Mouse (Mus musculus): ENCODE measurements around the gene Sh3glb2. TPM values are rescaled to one million over a fixed set of nuclear protein-coding genes. Genes with fewer than 3 reads are reported as not detected.

The Sh3glb2 gene
- polyA plus RNA-seq, 1 experiment from 2014 or later: 97.3 TPM

DNA sequence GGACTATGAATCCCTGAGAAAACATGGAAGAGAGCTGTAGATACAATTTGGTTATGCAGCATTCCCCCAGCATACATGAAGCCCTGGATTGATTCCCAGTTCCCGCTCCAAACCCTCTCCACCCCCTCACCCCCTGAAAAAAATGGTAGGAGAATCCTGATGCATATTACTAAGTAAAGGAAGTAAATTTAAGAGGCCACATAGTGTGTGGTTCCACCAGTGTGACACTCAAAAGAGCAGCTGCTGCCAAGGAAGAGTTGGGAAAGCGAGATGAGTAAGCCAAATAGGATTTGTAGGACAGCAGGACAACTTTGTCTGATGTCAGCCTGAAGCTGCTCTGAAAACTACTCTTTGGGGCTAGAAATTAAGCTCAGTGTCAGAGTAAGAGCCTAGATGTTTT is 47.7 kb downstream of the Sh3glb2 start:
- Histone ChIP-seq H3K4me3 (ENCODE audit: control insufficient read depth in 1 of 2, insufficient read depth in 1 of 2, low read depth in 1 of 2, low read length in 2 of 2) (no peak overlapping the region), H3K36me3 (ENCODE audit: control insufficient read depth, insufficient read depth, low read length) (peaks cover 97% of the 10 kb centered on the region), H3K9me3 (ENCODE audit: control insufficient read depth, low read length) (no peaks in the 10 kb centered on the region), H3K9ac (ENCODE audit: low read length) (no peak overlapping the region), H3K4me1 (ENCODE audit: control insufficient read depth in 2 of 2, insufficient read depth in 2 of 2, low read length in 2 of 2) (no peaks in the 10 kb centered on the region), H3K27ac (replicated peaks in 1 of 2; ENCODE audit: control insufficient read depth in 1 of 2, insufficient read depth in 1 of 2, low read depth in 2 of 2, low read length in 2 of 2) (no peak overlapping the region), H3K4me2 (ENCODE audit: low read length) (no peak overlapping the region), H3K27me3 (ENCODE audit: control insufficient read depth, insufficient read depth, low read length) (no peaks in the 10 kb centered on the region)
- ATAC-seq (ENCODE audit: insufficient number of reproducible peaks, insufficient read depth, low FRiP score, low read depth): no peak
- 91% methylated on average over 2 of the region's 2 CpGs for WGBS

DNA sequence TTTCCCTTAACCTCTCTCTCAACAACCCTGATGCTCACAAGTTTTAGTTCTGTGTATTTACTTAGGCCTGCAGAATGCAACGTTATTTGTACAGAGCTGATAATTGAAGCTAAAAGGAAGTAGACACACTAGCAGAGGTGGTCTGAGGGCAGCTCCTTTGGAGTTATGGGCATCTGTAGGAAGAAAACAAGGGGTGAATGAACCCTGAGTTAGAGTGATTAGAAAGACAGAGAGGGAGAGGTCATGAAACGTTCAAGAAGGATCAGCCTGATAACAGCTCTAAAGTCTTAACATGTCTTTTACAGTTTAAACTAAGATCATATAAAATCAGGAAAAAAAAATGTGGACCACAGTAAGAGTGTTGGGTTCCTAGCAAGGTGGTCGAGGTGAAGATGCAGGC is 49.8 kb downstream of the Sh3glb2 start:
- WGBS: 86% methylated on average over 3 of the region's 3 CpGs
- Histone ChIP-seq H3K4me2 (ENCODE audit: low read length) (no peak overlapping the region), H3K9me3 (ENCODE audit: control insufficient read depth, low read length) (no peaks in the 10 kb centered on the region), H3K4me1 (ENCODE audit: control insufficient read depth in 2 of 2, insufficient read depth in 2 of 2, low read length in 2 of 2) (no peaks in the 10 kb centered on the region), H3K36me3 (ENCODE audit: control insufficient read depth, insufficient read depth, low read length) (peaks cover 97% of the 10 kb centered on the region), H3K9ac (ENCODE audit: low read length) (no peak overlapping the region), H3K27ac (replicated peaks in 1 of 2; ENCODE audit: control insufficient read depth in 1 of 2, insufficient read depth in 1 of 2, low read depth in 2 of 2, low read length in 2 of 2) (no peak overlapping the region), H3K4me3 (ENCODE audit: control insufficient read depth in 1 of 2, insufficient read depth in 1 of 2, low read depth in 1 of 2, low read length in 2 of 2) (no peak overlapping the region), H3K27me3 (ENCODE audit: control insufficient read depth, insufficient read depth, low read length) (no peaks in the 10 kb centered on the region)
- no peak for ATAC-seq (ENCODE audit: insufficient number of reproducible peaks, insufficient read depth, low FRiP score, low read depth)

- Histone ChIP-seq H3K4me1 (ENCODE audit: control insufficient read depth in 2 of 2, insufficient read depth in 2 of 2, low read length in 2 of 2) (no peaks in the 10 kb centered on the region), H3K4me2 (ENCODE audit: low read length) (no peak overlapping the region), H3K27me3 (ENCODE audit: control insufficient read depth, insufficient read depth, low read length) (no peaks in the 10 kb centered on the region), H3K36me3 (ENCODE audit: control insufficient read depth, insufficient read depth, low read length) (peaks cover 100% of the 10 kb centered on the region), H3K9ac (ENCODE audit: low read length) (no peak overlapping the region), H3K4me3 (ENCODE audit: control insufficient read depth in 1 of 2, insufficient read depth in 1 of 2, low read depth in 1 of 2, low read length in 2 of 2) (no peak overlapping the region), H3K27ac (replicated peaks in 1 of 2; ENCODE audit: control insufficient read depth in 1 of 2, insufficient read depth in 1 of 2, low read depth in 2 of 2, low read length in 2 of 2) (no peak overlapping the region), H3K9me3 (ENCODE audit: control insufficient read depth, low read length) (no peaks in the 10 kb centered on the region)
- ATAC-seq (ENCODE audit: insufficient number of reproducible peaks, insufficient read depth, low FRiP score, low read depth): no peak
- 93% methylated on average over 7 of the region's 7 CpGs for WGBS
Observed at GRCm38 (mm10) chr2:30306087-30306486, 53.0 kb downstream of the Sh3glb2 start.

DNA sequence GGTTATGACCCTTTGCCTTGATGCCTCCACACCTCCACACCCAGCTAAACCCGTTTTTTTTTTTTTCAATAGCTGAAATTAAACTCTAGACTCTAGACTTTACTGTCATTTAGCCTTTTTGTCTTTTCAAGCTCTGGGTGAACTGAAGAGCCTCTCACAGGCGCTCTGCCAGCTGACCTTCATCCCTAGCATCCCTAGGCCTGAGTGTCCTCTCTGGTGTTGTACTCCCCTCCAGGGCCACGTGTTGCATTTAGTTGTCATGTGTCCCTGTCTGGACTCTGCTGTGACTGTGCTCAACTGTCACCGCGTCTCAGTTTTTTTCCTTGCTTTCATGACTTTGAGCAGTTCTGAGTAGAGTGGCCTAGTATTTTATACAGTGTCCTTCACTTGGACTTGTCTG is 59.2 kb downstream of the Sh3glb2 start:
- no peak overlapping the region for H3K27ac ChIP-seq (replicated peaks in 1 of 2; ENCODE audit: control insufficient read depth in 1 of 2, insufficient read depth in 1 of 2, low read depth in 2 of 2, low read length in 2 of 2)
- no peak overlapping the region for H3K4me2 ChIP-seq (ENCODE audit: low read length)
- H3K9me3 ChIP-seq (ENCODE audit: control insufficient read depth, low read length): no peaks in the 10 kb centered on the region
- H3K27me3 ChIP-seq (ENCODE audit: control insufficient read depth, insufficient read depth, low read length): no peaks in the 10 kb centered on the region
- no peak for ATAC-seq (ENCODE audit: insufficient number of reproducible peaks, insufficient read depth, low FRiP score, low read depth)
- no peak overlapping the region for H3K9ac ChIP-seq (ENCODE audit: low read length)
- 86% methylated on average over 5 of the region's 5 CpGs for WGBS
- H3K36me3 ChIP-seq (ENCODE audit: control insufficient read depth, insufficient read depth, low read length): peaks cover 83% of the 10 kb centered on the region
- H3K4me3 ChIP-seq (ENCODE audit: control insufficient read depth in 1 of 2, insufficient read depth in 1 of 2, low read depth in 1 of 2, low read length in 2 of 2): no peak overlapping the region
- H3K4me1 ChIP-seq (ENCODE audit: control insufficient read depth in 2 of 2, insufficient read depth in 2 of 2, low read length in 2 of 2): no peaks in the 10 kb centered on the region

GRCm38 (mm10) chr2:30299525-30299924 is 59.6 kb downstream of the Sh3glb2 start:
- Histone ChIP-seq H3K27me3 (ENCODE audit: control insufficient read depth, insufficient read depth, low read length) (no peaks in the 10 kb centered on the region), H3K4me3 (ENCODE audit: control insufficient read depth in 1 of 2, insufficient read depth in 1 of 2, low read depth in 1 of 2, low read length in 2 of 2) (no peak overlapping the region), H3K9ac (ENCODE audit: low read length) (no peak overlapping the region), H3K4me1 (ENCODE audit: control insufficient read depth in 2 of 2, insufficient read depth in 2 of 2, low read length in 2 of 2) (no peaks in the 10 kb centered on the region), H3K36me3 (ENCODE audit: control insufficient read depth, insufficient read depth, low read length) (peaks cover 78% of the 10 kb centered on the region), H3K27ac (replicated peaks in 1 of 2; ENCODE audit: control insufficient read depth in 1 of 2, insufficient read depth in 1 of 2, low read depth in 2 of 2, low read length in 2 of 2) (no peak overlapping the region), H3K4me2 (ENCODE audit: low read length) (no peak overlapping the region), H3K9me3 (ENCODE audit: control insufficient read depth, low read length) (no peaks in the 10 kb centered on the region)
- ATAC-seq (ENCODE audit: insufficient number of reproducible peaks, insufficient read depth, low FRiP score, low read depth): no peak
- WGBS: 69% methylated on average over 3 of the region's 3 CpGs

Small RNAs within 50 kb of the gene (microRNA-seq; reads per million reads assigned to microRNA genes)
- not detected for gene Gm47292

Other genes with a start within 250 kb of the Sh3glb2 start
- gene Zer1, start 234.8 kb downstream of the Sh3glb2 start, polyA plus RNA-seq (2014; fragmentation: Nextera tagmentation; extraction: Ambion mirVana): 7.8 and 8.9 TPM in 2 replicates
- 9.0 and 9.9 TPM in 2 replicates for gene Tbc1d13, start 225.6 kb downstream of the Sh3glb2 start, polyA plus RNA-seq (2014; fragmentation: Nextera tagmentation; extraction: Ambion mirVana)
- 40.3 and 43.2 TPM in 2 replicates for gene Endog, start 187.8 kb downstream of the Sh3glb2 start, polyA plus RNA-seq (2014; fragmentation: Nextera tagmentation; extraction: Ambion mirVana)
- gene Spout1, start 180.9 kb downstream of the Sh3glb2 start, polyA plus RNA-seq (2014; fragmentation: Nextera tagmentation; extraction: Ambion mirVana): 24.7 and 28.0 TPM in 2 replicates
- gene Kyat1, start 153.5 kb downstream of the Sh3glb2 start, polyA plus RNA-seq (2014; fragmentation: Nextera tagmentation; extraction: Ambion mirVana): 22.0 and 26.0 TPM in 2 replicates
- 47.4 and 52.7 TPM in 2 replicates for gene Lrrc8a, start 121.6 kb downstream of the Sh3glb2 start, polyA plus RNA-seq (2014; fragmentation: Nextera tagmentation; extraction: Ambion mirVana)
- gene Gm28035, start 118.8 kb downstream of the Sh3glb2 start, polyA plus RNA-seq (2014; fragmentation: Nextera tagmentation; extraction: Ambion mirVana): 0.13 and 0.55 TPM in 2 replicates
- gene Phyhd1, start 93.1 kb downstream of the Sh3glb2 start, polyA plus RNA-seq (2014; fragmentation: Nextera tagmentation; extraction: Ambion mirVana): 10.8 TPM in 2 replicates
- not detected in 2 replicates for gene Gm28038, start 78.3 kb downstream of the Sh3glb2 start, polyA plus RNA-seq (2014; fragmentation: Nextera tagmentation; extraction: Ambion mirVana)
- gene Dolk, start 73.0 kb downstream of the Sh3glb2 start, polyA plus RNA-seq (2014; fragmentation: Nextera tagmentation; extraction: Ambion mirVana): 33.0 and 33.4 TPM in 2 replicates
- gene Nup188, start 72.9 kb downstream of the Sh3glb2 start, polyA plus RNA-seq (2014; fragmentation: Nextera tagmentation; extraction: Ambion mirVana): 23.9 and 26.2 TPM in 2 replicates
- gene Miga2, start 4.9 kb upstream of the Sh3glb2 start, polyA plus RNA-seq (2014; fragmentation: Nextera tagmentation; extraction: Ambion mirVana): 28.3 and 31.6 TPM in 2 replicates
- 16.8 and 20.8 TPM in 2 replicates for gene Dolpp1, start 32.9 kb upstream of the Sh3glb2 start, polyA plus RNA-seq (2014; fragmentation: Nextera tagmentation; extraction: Ambion mirVana)
- 127 and 135 TPM in 2 replicates for gene Crat, start 56.5 kb upstream of the Sh3glb2 start, polyA plus RNA-seq (2014; fragmentation: Nextera tagmentation; extraction: Ambion mirVana)
- 42.0 and 61.2 TPM in 2 replicates for gene Ptpa, start 56.7 kb upstream of the Sh3glb2 start, polyA plus RNA-seq (2014; fragmentation: Nextera tagmentation; extraction: Ambion mirVana)
- 3.5 and 4.2 TPM in 2 replicates for gene Ier5l, start 114.9 kb upstream of the Sh3glb2 start, polyA plus RNA-seq (2014; fragmentation: Nextera tagmentation; extraction: Ambion mirVana)
- gene Cstad, start 235.7 kb upstream of the Sh3glb2 start, polyA plus RNA-seq (2014; fragmentation: Nextera tagmentation; extraction: Ambion mirVana): 3.2 and 3.8 TPM in 2 replicates